Mouse (Mus musculus) neural tube, embryonic 13.5 days (tissue): Measurements from ENCODE around the gene Mturn. TPM values are rescaled to one million over a fixed set of nuclear protein-coding genes. Genes with fewer than 3 reads are reported as not detected.
A peak's percentile ranks its signal among the peaks of the same experiment; 100 is the strongest.

Experiments used
- ATAC-seq: fragments of 200-750 bp; cut with Nextera tagmentation; 2 replicates; pipeline ENCODE4 v1.8.0; 2017; ENCODE audit warnings: low read depth, mild to moderate bottlenecking, moderate TSS enrichment, moderate library complexity
- H3K27ac ChIP-seq: fragments of 300-500 bp; sonication (generic); replicated peaks from 2 replicates; pipeline ENCODE4 v1.5.1; 2015; ENCODE audit warnings: moderate library complexity, mild to moderate bottlenecking, inconsistent platforms
- H3K27me3 ChIP-seq: fragments of 300-500 bp; sonication (generic); 2 replicates; pipeline ENCODE4 v1.6.1; 2015; ENCODE audit warnings: mild to moderate bottlenecking, inconsistent platforms
- H3K36me3 ChIP-seq: fragments of 300-500 bp; sonication (generic); 2 replicates; pipeline ENCODE4 v1.6.1; 2015; ENCODE audit warnings: mild to moderate bottlenecking, inconsistent platforms
- H3K4me1 ChIP-seq: fragments of 300-500 bp; sonication (generic); replicated peaks from 2 replicates; pipeline ENCODE4 v1.6.1; 2015; ENCODE audit warnings: inconsistent platforms
- H3K4me2 ChIP-seq: fragments of 300-500 bp; sonication (generic); 2 replicates; pipeline ENCODE4 v1.6.1; 2015; ENCODE audit warnings: inconsistent platforms, mild to moderate bottlenecking, moderate library complexity
- H3K4me3 ChIP-seq: fragments of 300-500 bp; sonication (generic); 2 replicates; pipeline ENCODE4 v1.5.1; 2015; ENCODE audit warnings: mild to moderate bottlenecking, inconsistent platforms
- H3K9ac ChIP-seq: fragments of 300-500 bp; sonication (generic); 2 replicates; pipeline ENCODE4 v1.6.1; 2015; ENCODE audit warnings: moderate library complexity, mild to moderate bottlenecking, inconsistent platforms
- H3K9me3 ChIP-seq: fragments of 300-500 bp; sonication (generic); 2 replicates; pipeline ENCODE4 v1.6.1; 2016; ENCODE audit warnings: inconsistent platforms
- WGBS: fragments of 180-500 bp; shearing (Covaris S2); methylation state at CpG from one replicate; pipeline ENCODE4 v1.1.7; 2015; 5-methylcytosine and 5-hydroxymethylcytosine counted together
- polyA plus RNA-seq: library from polyadenylated mRNA; unstranded; fragments of >200 nt; fragmentation: Nextera tagmentation; extraction: Ambion mirVana; gene quantifications from 2 replicates; pipeline ENCODE4 v1.2.1, GENCODE M21; 2015

Gene Mturn
- polyA plus RNA-seq, 1 experiment from 2014 or later = 60.5 TPM

- peaks cover 10% of the 10 kb centered on the region; the same call in 1 of the 2 replicates for H3K36me3 ChIP-seq
- H3K9me3 ChIP-seq = no peaks in the 10 kb centered on the region
- H3K4me2 ChIP-seq = no peak overlapping the region
- H3K27me3 ChIP-seq = peaks cover 12% of the 10 kb centered on the region
- no peak overlapping the region for H3K9ac ChIP-seq
- H3K27ac ChIP-seq = no peak overlapping the region
- peaks cover 50% of the 10 kb centered on the region for H3K4me1 ChIP-seq
- WGBS = 90% methylated on average over 2 of the region's 2 CpGs
- no peak for ATAC-seq
- no peak overlapping the region for H3K4me3 ChIP-seq
These were observed 19.1 kb downstream of the Mturn start for GRCm38 (mm10) chr6:54700516-54700915.

- Histone ChIP-seq H3K9me3 (no peaks in the 10 kb centered on the region), H3K27ac (no peak overlapping the region), H3K36me3 (peaks cover 8% of the 10 kb centered on the region; the same call in 1 of the 2 replicates), H3K4me1 (peaks cover 53% of the 10 kb centered on the region), H3K4me3 (no peak overlapping the region), H3K4me2 (no peak overlapping the region), H3K9ac (no peak overlapping the region), H3K27me3 (peaks cover 12% of the 10 kb centered on the region)
- 65% methylated on average over 9 of the region's 9 CpGs for WGBS
- ATAC-seq = no peak
These were observed 20.5 kb downstream of the Mturn start for GRCm38 (mm10) chr6:54701901-54702300.

- peak; percentile 21; the same call in 1 of the 2 replicates for ATAC-seq
- Histone ChIP-seq H3K4me3 (no peak overlapping the region), H3K27me3 (peaks cover 10% of the 10 kb centered on the region), H3K36me3 (no peaks in the 10 kb centered on the region), H3K9ac (0 out of 2 replicates have a peak overlapping the region, but pooled peaks have one; percentile 38), H3K4me2 (no peak overlapping the region; the same call in 1 of the 2 replicates), H3K27ac (peak overlapping the region; percentile 75), H3K4me1 (peaks cover 49% of the 10 kb centered on the region), H3K9me3 (no peaks in the 10 kb centered on the region)
- WGBS = 18% methylated on average over 14 of the region's 14 CpGs
These were observed 22.5 kb downstream of the Mturn start for GRCm38 (mm10) chr6:54703633-54704538.

GRCm38 (mm10) chr6:54704539-54704845, 23.1 kb downstream of the Mturn start:
- Histone ChIP-seq H3K9ac (no peak overlapping the region), H3K36me3 (no peaks in the 10 kb centered on the region), H3K27me3 (peaks cover 10% of the 10 kb centered on the region), H3K4me1 (peaks cover 44% of the 10 kb centered on the region), H3K4me3 (no peak overlapping the region), H3K9me3 (no peaks in the 10 kb centered on the region), H3K27ac (peak overlapping the region; percentile 75), H3K4me2 (no peak overlapping the region)
- ATAC-seq = peak; percentile 23; the same call in 1 of the 2 replicates
- 24% methylated on average over 6 of the region's 6 CpGs for WGBS

- WGBS = 33% methylated on average over 5 of the region's 5 CpGs
- Histone ChIP-seq H3K4me1 (peaks cover 44% of the 10 kb centered on the region), H3K4me3 (no peak overlapping the region), H3K4me2 (no peak overlapping the region), H3K9ac (no peak overlapping the region), H3K9me3 (no peaks in the 10 kb centered on the region), H3K27me3 (peaks cover 10% of the 10 kb centered on the region), H3K36me3 (no peaks in the 10 kb centered on the region), H3K27ac (peak overlapping the region; percentile 75; the same call in 1 of the 2 replicates)
- ATAC-seq = 0 out of 2 replicates have a peak, but pooled peaks have one; percentile 5
These were observed 23.4 kb downstream of the Mturn start for GRCm38 (mm10) chr6:54704847-54705246.

GRCm38 (mm10) chr6:54705387-54705909, 24.0 kb downstream of the Mturn start:
- Histone ChIP-seq H3K4me1 (peaks cover 44% of the 10 kb centered on the region), H3K36me3 (no peaks in the 10 kb centered on the region), H3K27me3 (peaks cover 5% of the 10 kb centered on the region; the same call in 1 of the 2 replicates), H3K9ac (peak overlapping the region; percentile 47), H3K27ac (no peak overlapping the region), H3K4me3 (no peak overlapping the region), H3K4me2 (peak overlapping the region; percentile 33), H3K9me3 (no peaks in the 10 kb centered on the region; the same call in 1 of the 2 replicates)
- 32% methylated on average over 11 of the region's 11 CpGs for WGBS
- peak; percentile 74 for ATAC-seq

GRCm38 (mm10) chr6:54706099-54706498, 24.7 kb downstream of the Mturn start:
- H3K9ac ChIP-seq = no peak overlapping the region
- no peak overlapping the region for H3K27ac ChIP-seq
- no peaks in the 10 kb centered on the region for H3K36me3 ChIP-seq
- peaks cover 5% of the 10 kb centered on the region for H3K9me3 ChIP-seq
- ATAC-seq = no peak
- 73% methylated on average over 2 of the region's 2 CpGs for WGBS
- no peak overlapping the region for H3K4me2 ChIP-seq
- no peak overlapping the region for H3K4me3 ChIP-seq
- peaks cover 4% of the 10 kb centered on the region; the same call in 1 of the 2 replicates for H3K27me3 ChIP-seq
- peaks cover 44% of the 10 kb centered on the region for H3K4me1 ChIP-seq

- Histone ChIP-seq H3K4me1 (peaks cover 41% of the 10 kb centered on the region), H3K4me2 (no peak overlapping the region), H3K36me3 (no peaks in the 10 kb centered on the region), H3K9me3 (peaks cover 5% of the 10 kb centered on the region), H3K27ac (no peak overlapping the region), H3K27me3 (no peaks in the 10 kb centered on the region; the same call in 1 of the 2 replicates), H3K4me3 (no peak overlapping the region), H3K9ac (no peak overlapping the region)
- 92% methylated on average over 3 of the region's 3 CpGs for WGBS
- ATAC-seq = no peak
These were observed 25.3 kb downstream of the Mturn start for GRCm38 (mm10) chr6:54706611-54707172.

GRCm38 (mm10) chr6:54708646-54709045, 27.2 kb downstream of the Mturn start:
- H3K4me3 ChIP-seq = no peak overlapping the region
- H3K9me3 ChIP-seq = peaks cover 9% of the 10 kb centered on the region
- peaks cover 22% of the 10 kb centered on the region for H3K4me1 ChIP-seq
- no peak overlapping the region for H3K27ac ChIP-seq
- H3K4me2 ChIP-seq = no peak overlapping the region
- no peaks in the 10 kb centered on the region for H3K36me3 ChIP-seq
- H3K9ac ChIP-seq = no peak overlapping the region
- 90% methylated on average over 4 of the region's 4 CpGs for WGBS
- H3K27me3 ChIP-seq = no peaks in the 10 kb centered on the region; the same call in 1 of the 2 replicates
- no peak for ATAC-seq

GRCm38 (mm10) chr6:54715697-54716096, 34.3 kb downstream of the Mturn start:
- Histone ChIP-seq H3K27ac (no peak overlapping the region), H3K36me3 (no peaks in the 10 kb centered on the region), H3K4me2 (no peak overlapping the region), H3K9ac (no peak overlapping the region), H3K27me3 (no peaks in the 10 kb centered on the region), H3K9me3 (peaks cover 11% of the 10 kb centered on the region; the same call in 1 of the 2 replicates), H3K4me1 (peaks cover 14% of the 10 kb centered on the region; the same call in 1 of the 2 replicates), H3K4me3 (no peak overlapping the region)
- WGBS = 67% methylated on average over 2 of the region's 2 CpGs
- no peak for ATAC-seq

GRCm38 (mm10) chr6:54718779-54719685, 37.6 kb downstream of the Mturn start:
- H3K27me3 ChIP-seq = no peaks in the 10 kb centered on the region
- no peak overlapping the region for H3K4me2 ChIP-seq
- H3K27ac ChIP-seq = no peak overlapping the region
- ATAC-seq = 0 out of 2 replicates have a peak, but pooled peaks have one; percentile 23
- WGBS = 86% methylated on average over 15 of the region's 15 CpGs
- H3K4me1 ChIP-seq = peaks cover 18% of the 10 kb centered on the region; the same call in 1 of the 2 replicates
- no peaks in the 10 kb centered on the region for H3K36me3 ChIP-seq
- no peaks in the 10 kb centered on the region for H3K9me3 ChIP-seq
- no peak overlapping the region for H3K4me3 ChIP-seq
- H3K9ac ChIP-seq = no peak overlapping the region
